Mouse (Mus musculus) liver, adult (tissue): Measurements from ENCODE around the gene Nfkbiz.

Source experiments
- GATA4 ChIP-seq: IDR thresholded peaks from 2 replicates; pipeline ENCODE4 v1.6.1; 2014; ENCODE audit warnings: mild to moderate bottlenecking, low read length; ENCODE audit not compliant: insufficient replicate concordance

Nfkbiz gene

DNA sequence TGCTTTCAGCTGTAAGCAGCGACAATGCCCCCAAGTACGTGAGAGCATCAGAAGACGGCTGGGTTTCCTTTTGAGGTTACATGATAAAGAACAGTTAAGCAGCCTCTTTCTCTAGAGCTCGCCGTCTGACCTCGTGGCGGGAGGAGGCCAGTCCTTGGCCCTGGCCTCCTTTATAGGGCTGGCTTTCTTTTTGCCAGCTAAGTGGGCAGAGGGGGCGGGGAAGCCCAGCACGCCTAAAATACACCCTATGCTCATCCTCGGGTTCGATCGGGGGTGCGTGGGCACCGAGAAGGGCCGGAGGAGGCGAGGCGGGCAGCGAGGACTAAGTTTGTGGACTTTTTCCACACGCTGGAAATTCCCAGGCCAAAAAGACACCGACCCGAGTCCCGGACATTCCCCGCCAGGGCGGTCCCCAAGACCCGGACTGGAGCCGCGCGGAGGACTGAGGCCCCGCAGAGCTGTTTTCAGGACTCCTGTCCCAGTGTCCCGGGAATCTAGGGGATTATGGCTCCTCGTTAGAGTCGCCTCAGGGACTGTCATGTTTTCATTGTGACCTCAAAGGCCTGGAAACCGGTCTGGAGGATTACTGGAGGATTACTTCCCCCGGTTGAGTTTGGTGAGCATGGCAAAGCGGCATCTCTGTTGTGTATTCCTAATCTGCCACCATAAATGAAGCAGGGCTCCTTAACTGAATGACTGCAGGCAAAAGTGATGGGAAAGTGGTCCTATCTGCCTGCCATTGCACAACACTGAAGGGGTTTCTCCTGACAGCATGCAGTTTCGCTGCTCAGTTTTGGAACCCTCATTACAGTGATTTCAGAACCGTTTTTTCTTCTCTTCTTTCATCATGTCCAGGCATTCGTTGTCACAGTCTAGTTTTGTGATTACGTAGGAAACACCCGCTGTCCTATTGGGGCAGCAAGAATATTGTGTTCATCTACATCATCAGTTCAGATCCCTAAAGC lies at the start of gene Nfkbiz:
Gene Nfkbiz (minus strand): TSS at position 390 of the 965 bp plus-strand sequence.
- TF ChIP-seq GATA4, result 0 out of 2 replicates have a peak, but pooled peaks have one; percentile 20

DNA sequence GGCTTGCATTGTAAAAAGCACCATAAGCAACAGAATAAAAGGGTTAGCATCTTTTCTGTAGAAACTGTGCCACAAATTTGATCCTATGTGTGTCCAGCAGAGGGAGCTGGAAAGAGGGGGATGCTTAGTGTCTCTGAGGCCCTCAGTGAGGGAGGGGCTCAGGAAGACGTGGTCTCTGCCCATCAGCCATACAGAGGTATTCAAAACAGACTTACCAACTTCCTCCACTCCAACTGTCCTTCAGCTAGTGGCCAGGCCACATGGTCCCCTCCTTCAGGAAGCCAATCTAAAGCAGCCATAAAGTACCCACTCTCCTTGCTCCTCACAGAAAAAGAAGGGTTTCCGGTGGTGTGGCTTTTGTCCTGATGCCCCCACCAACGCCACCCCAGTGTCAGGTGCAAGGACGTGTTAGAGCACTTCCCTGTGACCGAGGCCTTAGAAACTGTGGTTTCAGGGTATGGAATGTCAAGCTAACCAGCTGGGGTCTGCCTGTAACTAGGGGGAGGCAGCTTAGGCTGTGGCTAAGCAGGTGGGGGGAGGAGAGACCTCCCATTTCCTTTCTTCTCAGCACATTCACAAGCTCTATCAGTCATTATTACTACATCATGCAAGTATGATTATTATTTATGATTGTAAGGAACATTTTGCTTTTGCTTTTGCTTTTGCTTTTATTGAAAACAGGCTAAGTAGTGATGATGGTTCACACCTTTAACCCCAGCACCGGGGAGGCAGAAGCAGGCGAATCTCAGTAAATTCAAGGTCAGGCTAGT lies 49.3 kb upstream of the Nfkbiz start:
- TF ChIP-seq GATA4, result no peak

DNA sequence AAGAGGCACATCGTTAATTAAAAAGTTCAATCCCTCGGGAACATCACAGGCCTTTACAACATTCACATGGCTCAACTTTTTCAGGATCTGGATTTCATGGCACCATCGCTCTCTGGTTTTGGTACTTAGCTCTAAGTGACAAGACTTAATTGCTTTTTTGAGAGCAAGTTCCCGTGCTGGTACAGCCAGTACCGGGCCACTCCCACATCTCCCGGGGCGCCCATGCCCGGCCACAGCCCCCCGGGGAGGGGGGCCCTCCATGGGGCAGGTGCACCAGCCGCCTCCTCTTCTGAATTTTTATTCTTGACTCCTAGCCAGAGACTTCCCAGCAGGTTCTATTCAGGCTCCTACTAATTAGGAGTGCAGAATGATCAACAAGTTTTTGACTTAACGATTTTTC lies 45.5 kb upstream of the Nfkbiz start:
- TF ChIP-seq GATA4, result no peak

DNA sequence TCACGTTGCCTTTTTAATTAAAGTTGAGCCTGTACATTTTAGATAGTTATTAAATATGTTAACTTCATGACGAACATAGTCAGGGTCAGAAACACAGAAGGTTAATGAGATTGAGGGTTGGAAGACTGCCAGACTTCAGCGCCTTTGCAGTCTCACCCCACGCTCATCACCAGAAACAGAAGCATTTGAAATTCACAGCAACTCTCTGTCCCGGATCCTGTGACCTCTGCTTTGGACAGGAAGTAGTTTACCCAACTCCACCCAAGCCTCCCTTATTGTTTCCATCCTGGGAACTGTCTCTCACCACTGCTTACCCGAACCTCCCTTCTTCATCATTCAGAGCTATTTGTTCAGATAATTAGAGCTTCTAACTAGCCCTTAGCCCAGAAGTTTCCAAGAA lies 37.3 kb upstream of the Nfkbiz start:
- TF ChIP-seq GATA4, result no peak

DNA sequence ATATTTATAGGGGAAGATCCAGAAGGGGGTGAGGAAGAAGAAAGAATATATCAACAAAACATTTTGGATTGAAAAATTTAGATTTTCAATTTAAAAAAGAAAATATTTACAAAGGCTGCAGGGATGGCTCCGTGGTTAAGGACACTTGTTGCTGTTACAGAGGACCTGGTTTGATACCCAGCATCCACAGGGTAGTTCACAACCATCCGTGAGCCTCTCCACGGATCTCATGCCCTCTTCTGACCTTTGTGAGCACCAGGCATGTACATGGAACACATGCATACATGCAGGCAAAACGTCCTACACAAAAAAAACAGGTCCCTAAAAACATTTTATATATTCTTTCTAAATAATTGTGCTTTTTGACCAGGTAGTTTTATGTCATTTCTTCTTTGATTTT lies 25.1 kb upstream of the Nfkbiz start:
- no peak for TF ChIP-seq GATA4

DNA sequence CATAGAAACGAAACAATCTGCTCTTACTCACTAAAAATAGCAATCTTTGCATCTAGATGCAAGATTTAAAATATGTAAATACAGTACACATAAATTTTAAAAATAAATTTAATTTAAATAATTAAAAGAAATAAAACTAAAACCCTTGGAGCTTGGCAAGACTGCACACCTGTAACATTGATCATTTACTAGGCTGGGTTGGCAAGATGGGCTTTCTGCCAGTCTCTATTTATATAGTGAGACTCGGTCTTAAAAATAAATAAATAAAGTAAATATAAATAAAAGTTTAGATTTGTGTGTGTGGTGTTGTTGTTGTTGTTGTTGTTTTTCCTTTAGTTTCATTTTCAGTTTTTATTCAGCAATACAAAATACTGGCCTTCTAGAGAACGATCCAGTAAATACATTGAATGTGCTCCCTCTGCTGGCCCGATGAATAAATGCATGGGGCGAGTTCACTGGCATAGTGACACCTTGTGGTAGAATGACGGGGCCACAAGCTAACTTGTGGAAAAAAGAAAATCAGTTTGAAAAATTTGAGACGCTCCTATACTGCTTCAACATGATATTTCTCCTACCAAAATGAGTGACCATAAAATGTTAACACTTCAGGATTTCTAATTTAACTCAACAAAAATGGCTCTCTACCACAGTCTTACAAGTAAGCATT lies 24.6 kb upstream of the Nfkbiz start:
- TF ChIP-seq GATA4, result no peak

DNA sequence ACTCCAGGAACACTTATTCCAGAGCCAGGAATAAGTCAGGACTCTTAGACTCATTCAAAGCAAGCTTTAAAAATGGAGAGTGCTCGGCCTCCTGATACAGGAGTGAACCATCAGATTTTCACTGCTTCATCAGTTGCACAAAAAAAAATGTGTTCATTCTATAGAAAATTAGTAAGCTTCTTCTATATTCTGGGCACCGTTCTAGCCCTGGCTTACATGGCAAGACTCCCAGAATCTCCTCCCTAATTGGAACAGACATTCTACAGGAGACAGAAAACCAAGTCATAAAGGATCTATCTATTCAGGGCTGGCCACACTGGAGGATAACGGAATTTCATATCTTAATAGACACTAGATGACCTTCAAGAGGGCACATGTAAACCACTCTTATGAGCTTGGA lies 22.4 kb upstream of the Nfkbiz start:
- TF ChIP-seq GATA4, result no peak

DNA sequence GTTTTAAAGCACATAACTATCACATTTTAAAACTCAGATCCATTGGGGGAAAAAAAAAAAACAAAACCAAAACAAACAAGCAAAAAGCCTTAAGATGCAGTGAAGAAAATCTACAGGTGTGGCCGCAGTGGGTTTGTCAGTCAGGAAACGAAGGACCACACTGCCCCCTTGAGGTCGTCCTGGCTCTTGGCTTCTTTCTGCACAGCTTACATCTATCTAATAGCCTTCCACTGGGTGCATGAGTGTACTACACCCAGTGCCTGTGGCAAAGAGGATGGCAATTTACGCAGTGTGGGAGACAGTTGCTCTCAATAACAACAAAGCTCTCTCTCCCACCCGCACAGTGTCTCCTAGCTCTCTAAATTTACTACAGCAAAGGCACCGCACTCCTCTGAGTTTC lies 19.8 kb upstream of the Nfkbiz start:
- TF ChIP-seq GATA4, result no peak

DNA sequence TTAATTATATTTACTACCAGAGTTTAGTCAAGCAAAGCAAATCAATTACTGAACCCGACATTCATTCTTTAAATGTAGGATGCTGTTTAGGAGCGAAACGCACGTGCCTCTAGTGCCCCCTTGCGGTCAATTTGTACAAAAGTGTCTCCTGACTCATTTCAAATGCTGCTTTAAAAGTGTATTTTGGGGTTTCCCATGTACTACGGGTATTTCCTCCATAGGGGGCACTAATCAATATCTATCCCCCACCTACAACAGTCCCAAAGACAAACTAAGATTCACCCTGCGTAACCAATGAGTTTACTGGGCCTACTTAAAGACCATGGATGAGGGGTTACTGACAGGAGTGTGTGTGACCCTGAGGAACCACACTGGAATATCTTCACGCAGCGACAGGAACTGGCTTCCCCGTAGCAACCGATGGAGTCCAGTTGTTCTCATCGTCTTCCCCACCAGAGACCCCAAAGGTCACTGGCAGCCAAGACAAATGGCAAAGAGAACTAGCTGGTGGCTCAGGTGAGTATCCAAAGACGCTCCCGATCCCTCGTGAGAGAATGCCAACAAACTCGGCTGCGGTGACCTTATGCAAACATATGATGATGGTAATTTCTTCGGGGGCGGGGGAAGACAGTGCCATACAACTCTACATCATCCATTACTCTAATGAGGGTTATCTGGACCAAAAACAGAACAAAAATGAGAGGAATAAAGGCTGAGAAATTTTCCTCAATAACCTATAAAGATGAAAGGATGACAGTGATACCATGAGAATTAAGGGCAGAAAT lies 14.4 kb upstream of the Nfkbiz start:
- no peak for TF ChIP-seq GATA4

DNA sequence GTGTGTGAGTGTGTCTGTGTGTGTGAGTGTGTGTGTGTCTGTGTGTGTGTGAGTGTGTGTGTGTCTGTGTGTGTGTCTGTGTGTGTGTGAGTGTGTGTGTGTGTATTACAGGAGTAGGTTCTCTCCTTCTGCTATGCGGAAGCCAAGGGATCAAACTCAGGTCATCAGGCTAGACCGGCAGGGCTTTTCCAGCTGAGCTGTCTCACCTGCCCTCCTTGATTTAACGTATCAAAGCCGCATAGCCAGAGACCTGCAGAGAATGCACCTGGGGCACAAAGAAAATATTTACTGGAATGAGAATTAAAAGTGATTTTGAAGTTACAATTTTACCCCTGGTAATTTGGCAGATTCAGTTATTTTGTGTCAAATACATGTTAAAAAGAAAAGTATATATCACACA lies 13.8 kb upstream of the Nfkbiz start:
- TF ChIP-seq GATA4, result no peak

DNA sequence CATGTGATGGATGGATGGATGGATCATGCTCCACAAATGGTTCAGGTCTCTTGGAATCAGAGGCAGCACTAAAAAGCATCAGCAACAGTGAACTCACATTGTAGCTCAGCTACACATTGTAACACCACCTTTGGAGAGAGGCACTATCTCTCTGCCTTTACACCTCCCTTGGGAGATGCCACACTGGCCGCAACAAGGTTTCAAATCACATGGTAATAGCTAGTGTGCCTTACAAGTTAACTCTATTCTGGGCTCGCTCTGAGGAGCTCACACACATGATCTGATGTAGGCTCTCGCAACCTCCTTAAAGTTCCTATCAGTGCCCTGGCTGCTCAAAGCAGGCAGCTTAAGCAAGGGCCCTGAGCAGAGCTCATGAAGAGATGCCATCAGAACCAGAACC lies 11.8 kb upstream of the Nfkbiz start:
- TF ChIP-seq GATA4, result no peak

DNA sequence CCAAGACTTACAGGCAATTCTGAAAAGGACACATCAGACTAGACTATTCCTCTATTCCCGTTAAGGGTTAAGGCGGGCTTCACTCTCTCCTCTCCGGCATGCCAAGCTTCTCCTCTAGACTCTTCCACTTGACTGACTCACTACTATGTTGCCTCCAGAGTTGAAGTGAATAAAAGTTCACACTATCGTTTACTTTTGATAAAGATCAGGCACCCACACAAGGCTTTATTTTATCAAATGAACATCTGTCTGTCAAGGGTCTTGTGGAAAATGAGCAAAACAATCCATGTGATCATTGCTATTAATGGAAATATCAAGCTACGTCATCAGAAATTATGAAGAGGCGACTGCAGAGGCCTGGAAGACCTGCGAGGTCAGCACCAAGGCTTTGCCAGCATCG lies 9.0 kb upstream of the Nfkbiz start:
- no peak for TF ChIP-seq GATA4

DNA sequence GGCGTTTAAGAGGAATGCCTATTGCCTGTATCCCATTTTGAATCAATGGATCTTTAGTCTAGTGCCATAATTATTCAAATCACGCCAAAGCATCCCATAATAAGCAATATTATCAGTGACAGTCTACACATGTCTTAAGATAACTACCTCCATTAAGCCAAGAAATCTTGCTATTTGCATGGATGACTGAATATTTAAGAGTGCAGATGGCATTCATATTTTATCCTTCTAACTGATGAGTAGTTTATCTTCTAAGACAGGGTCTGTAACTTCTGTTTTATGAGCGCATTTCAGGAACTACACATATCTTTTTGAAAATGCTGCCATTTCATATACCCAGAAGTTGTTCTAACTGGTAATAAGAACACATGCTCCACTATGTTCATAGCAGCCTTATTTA lies 6.1 kb upstream of the Nfkbiz start:
- TF ChIP-seq GATA4, result no peak

DNA sequence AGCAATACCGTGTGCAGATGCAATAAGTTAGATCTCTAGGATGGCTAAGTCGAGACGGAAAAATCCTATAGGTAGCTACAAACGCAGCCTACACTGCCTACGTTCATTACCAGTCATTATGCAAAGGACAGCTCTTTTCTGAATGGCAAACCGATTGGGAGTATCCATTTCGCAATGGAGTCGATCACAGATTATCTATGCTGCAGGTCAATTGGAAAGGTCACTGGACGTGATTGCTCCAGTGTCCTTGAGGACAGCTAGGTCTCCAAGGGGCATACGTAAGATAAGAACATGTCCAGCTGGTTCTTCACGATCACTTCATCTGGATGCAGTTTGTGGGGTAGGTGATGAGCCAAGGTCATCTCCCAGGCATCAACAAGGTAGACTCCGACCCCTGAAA lies 5.2 kb upstream of the Nfkbiz start:
- TF ChIP-seq GATA4, result peak; percentile 65; the same call in 1 of the 2 replicates

DNA sequence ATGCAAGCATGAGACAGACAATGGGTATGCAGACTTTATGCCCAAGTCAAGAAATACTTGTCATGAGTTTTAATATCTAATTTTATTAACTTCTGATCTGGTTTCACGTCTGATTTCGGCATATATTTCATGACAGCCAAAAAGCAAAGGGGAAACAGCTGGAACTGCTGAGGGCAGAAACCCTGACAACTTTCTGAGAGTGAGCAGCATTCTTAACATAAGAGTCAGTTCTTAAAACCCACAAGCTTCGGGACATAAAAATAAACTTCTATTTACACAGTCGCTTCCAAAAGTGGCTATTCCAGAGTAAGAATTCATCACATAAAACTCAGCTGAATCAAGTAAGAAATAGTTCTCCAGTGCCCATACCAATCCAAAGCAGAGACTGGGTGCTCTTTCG lies 4.4 kb upstream of the Nfkbiz start:
- TF ChIP-seq GATA4, result no peak
